Mouse (Mus musculus): Measurements from ENCODE around the gene Suds3.
A peak's percentile ranks its signal among the peaks of the same experiment; 100 is the strongest.

Gene Suds3

GRCm38 (mm10) chr5:117115836-117116366 is at the start of gene Suds3:
Gene Suds3 (minus strand): TSS chr5:117116113.
- peak; percentile 94 to 95 for DNase-seq (ENCODE audit: low spot score in 2 of 2)

DNA sequence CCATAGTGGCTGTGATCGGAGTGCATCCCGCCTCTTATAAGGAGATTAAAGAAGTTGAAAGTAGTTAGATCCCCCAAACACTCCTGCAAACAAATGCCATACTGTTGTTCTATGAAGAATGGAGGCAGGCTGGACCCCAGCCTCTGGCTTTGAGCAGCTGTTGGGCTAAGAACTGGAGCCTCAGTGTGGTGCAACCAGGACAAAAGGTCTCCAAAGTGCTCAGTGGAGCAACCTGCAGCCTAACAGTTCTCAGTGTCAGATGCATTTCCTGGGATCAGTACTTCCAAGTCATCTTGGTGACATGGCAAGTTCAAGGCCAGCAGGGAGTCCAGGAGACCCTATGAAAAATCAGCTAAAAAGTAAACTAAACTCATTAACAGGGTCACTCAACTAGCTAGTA is 49.0 kb upstream of the Suds3 start:
- no peak for DNase-seq (ENCODE audit: low spot score in 2 of 2)

DNA sequence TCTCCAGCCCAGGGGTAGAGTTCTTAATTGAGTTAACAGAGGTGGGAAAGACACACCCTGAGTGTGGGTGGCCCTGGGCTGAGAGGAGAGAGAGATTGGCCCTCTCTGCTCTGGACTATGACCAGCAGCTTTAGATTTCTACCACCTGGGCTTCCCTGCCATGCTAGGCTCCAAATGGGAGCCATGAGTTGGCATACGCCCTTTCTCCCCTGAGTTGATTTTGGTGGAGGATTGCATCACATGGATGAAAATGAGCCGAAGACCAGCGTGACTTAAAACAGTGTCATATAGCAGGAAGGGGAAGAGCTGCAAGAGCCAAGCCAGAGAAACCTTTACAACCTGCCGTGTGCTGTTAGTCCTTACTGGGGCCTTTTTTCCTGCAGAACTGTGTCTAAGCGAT is 48.6 kb upstream of the Suds3 start:
- no peak for DNase-seq (ENCODE audit: low spot score in 2 of 2)

DNA sequence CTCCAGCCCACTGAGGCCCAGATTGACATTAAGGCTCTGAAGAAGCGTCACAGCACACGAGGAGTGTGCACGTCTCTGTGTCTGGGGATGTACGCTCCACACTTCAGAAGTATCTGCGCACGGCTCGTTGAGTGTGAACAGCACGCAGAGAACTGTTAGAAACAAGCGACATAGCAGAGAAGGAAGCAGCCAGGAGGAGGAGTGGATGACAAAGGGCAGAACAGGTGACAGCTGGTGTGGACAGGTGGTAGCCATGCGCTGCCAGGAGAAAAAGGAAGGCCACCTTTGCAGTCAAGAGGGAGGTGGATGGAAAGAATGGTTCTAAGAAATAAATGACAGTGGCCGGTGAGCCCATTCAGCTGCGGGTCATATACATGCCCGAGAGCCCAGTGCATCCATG is 47.9 kb upstream of the Suds3 start:
- no peak for DNase-seq (ENCODE audit: low spot score in 2 of 2)

GRCm38 (mm10) chr5:117160499-117160898 is 44.6 kb upstream of the Suds3 start:
- no peak for DNase-seq (ENCODE audit: low spot score in 2 of 2)

GRCm38 (mm10) chr5:117159805-117160291 is 43.9 kb upstream of the Suds3 start:
- no peak for DNase-seq (ENCODE audit: low spot score in 2 of 2)

- DNase-seq (ENCODE audit: low spot score in 2 of 2), result no peak
Measured at GRCm38 (mm10) chr5:117159326-117159725, 43.4 kb upstream of the Suds3 start.

- DNase-seq (ENCODE audit: low spot score in 2 of 2), result no peak
Measured at GRCm38 (mm10) chr5:117158335-117159018, 42.6 kb upstream of the Suds3 start.

DNA sequence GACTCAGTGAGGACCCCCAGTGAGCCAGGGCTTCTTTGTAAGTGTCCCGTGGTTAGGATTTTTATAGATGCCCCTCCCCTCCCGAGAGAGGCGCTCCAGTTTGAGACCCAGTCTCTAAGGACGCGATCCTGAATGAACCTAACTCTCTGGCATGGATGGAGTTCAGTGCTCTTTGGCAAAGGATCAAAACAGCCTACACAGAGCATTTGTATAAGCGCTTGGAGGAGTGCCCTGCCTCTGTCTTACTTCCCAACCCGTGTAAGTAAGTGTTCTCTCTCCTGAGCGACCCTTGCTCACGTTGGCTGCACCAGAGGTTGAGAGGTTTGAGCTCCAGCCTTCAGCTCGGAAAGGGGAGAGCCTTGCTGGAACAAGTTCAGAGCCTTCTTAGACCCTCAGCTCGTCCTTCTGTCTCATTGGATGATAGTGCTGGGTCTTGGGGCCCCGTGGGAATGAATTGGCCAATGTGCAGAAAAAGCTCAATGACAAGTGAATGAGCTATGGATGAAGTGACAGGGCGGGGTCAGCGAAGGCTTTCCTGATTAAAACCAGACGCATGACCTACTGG is 37.7 kb upstream of the Suds3 start:
- no peak for DNase-seq (ENCODE audit: low spot score in 2 of 2)

DNA sequence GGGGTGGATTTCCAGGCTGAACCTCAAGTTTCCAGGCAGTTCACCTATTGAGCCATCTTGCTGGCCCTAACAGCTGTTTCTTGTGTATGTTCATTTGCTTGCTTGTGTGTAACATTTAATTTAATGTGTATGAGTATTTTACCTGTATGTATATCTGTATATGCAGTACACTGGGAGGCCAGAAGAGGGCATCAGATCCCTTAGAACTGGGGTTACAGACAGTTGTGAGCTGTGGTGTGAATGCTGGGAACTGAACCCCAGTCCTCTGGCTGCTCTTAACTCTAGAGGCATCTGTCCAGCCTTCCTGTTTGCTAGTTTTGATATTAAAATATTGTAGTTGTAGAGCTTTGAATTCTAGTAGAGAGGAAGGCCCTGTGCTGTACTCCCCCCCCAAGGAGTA is 37.0 kb upstream of the Suds3 start:
- no peak for DNase-seq (ENCODE audit: low spot score in 2 of 2)

DNA sequence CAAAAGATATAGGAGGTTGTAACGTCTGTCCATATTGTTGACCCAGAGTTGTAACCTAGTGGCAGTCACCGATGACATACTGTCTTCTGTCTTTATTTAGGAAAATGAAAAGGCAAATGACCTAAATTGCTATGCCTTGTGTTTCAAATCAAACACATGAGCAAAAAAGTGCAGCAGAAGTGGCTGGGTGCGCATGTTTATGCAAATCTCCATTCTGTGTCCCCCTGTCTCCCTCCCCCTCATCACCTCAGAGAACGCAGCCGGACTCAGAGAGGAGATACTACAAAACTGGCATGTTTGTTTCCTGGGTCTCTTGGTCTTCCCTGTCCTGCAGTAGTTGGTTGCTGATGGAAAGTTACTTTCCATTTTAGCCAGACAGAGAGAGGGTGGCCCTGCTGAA is 34.2 kb upstream of the Suds3 start:
- no peak for DNase-seq (ENCODE audit: low spot score in 2 of 2)

DNA sequence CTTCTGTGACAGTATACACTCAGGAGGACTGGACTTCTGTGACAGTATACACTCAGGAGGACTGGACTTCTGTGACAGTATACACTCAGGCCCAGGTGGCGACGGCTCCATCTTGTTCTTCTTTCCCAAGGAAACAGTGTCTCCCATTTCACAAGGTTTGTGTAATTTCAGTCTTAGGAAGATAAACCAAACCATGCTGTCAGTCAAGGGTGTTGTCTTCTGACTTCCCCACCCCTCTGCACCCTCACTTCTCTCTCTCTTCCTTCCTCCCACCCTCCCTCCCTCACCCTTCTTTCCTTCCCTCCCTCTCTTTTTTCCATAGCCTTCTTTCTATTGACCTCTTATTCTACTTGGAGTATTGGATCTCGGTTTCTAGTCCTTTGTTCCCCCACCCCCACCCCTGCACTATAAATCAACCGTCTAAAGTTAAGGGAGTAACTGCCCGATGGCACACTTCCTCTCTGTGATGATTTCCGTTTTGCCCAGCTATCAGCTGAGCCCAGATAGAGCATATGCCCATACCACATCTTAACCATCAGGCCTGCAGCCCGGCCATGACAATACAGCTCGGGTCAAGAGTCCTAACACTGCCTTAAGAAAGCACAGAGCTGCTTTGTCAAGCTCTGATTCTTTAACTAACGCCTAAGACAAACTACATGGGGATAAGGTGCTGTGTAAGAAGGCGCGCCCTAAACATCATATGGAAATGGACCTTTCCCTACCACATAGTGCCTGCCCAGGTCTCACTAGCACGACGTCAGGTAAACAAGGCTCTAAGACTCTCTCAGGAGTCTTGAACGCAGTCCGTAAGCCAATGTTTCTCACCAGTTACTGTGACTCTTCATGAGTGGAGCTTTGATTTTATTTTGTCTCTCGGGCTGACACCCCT is 33.4 kb upstream of the Suds3 start:
- DNase-seq (ENCODE audit: low spot score in 2 of 2), result no peak

- peak in 1 of 2 experiments; percentile 75 for DNase-seq (ENCODE audit: low spot score in 2 of 2)
Measured at GRCm38 (mm10) chr5:117147187-117148095, 31.5 kb upstream of the Suds3 start.

- DNase-seq (ENCODE audit: low spot score in 2 of 2), result no peak
Measured at GRCm38 (mm10) chr5:117146165-117146564, 30.3 kb upstream of the Suds3 start.

- no peak for DNase-seq (ENCODE audit: low spot score in 2 of 2)
Measured at GRCm38 (mm10) chr5:117143721-117144135, 27.8 kb upstream of the Suds3 start.

DNA sequence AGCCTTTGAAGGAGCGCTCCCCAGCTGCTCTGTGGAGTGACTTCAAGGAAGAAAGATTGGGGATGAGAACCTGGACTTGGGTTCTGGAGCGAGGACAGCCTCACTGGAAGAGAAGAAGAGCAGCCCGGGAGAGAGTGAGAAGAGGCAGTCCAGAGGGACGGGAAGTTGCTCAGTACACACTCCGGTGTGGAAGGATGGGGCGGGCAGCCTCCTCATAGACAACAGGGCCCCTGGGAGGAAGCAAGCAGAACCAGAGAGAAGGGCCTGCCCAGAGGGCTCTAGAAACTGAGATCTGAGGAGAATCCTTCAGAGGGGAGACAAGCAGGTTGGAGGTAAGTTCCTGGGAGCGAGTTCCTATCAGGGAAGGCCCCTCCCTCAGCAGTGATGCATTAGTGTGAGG is 24.5 kb upstream of the Suds3 start:
- no peak for DNase-seq (ENCODE audit: low spot score in 2 of 2)

DNA sequence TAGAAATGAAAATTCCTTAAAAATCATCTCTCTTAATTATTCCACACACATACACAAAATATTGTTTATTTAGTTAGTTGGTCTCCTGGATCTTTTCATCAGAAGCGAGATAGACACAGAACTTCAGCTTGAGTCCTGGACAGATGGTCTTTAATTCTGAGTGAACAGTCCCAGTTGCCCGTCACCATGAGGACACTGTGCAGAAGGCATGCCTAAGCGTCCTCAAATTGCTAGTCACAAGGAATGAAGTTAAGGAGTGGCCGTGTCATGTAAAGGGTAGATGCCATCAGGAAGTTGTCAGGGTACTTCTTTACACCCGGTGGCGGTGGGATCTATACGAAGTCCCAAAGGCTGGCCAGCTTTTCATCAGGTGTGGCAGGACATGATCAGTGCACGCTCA is 23.9 kb upstream of the Suds3 start:
- no peak for DNase-seq (ENCODE audit: low spot score in 2 of 2)

DNA sequence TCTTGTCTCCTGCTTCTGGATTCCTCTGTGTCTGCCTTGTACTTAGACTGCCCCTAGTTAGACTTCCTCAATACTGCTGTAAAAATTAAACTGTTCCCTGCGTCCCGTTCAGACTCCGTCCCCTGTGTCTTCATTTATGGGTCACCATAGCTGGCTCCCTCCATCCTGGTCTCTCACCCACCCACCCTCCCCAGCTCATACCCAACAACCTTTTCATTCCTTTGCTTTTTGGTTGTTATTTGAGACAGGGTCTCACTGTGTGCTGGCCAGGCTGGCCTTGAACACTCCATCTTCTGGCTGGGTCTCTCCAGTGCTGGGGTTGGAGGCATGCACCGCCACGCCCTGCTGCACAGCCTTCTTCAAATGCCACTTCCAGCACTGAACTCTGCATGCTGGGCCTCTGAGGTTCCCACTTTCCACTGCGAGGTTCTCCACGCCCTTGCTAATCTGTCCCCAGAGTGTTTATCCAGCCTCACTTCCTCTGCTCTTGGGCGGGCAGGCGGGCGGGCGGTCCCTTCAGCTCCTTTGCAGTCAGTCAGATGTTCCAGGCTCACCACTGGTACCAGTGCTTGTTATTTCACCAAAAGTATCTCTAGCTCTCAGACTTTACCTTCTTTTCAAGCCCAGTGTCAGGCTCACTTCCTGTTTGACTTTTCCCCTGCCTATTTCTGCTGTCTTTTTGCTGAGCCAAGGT is 22.5 kb upstream of the Suds3 start:
- DNase-seq (ENCODE audit: low spot score in 2 of 2), result no peak

DNA sequence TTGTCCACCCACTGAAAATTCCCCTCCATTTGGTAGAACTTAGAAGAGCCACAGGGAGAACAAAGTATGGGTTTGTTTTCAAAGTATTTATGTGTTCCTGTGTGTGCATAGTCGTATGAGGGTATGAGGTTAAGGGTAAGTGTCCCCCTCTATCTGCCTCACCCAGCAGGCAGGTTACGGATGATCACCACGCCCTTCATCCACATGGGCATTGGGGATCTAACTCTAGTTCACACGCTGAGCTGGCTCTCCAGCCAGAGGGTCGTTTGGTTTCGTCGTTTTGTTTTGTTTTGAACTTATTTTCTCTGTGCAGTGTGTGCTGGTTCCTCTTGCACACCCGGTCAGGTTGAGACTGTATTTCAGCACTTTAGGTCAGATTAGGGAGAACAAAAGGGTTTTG is 21.7 kb upstream of the Suds3 start:
- no peak for DNase-seq (ENCODE audit: low spot score in 2 of 2)

DNA sequence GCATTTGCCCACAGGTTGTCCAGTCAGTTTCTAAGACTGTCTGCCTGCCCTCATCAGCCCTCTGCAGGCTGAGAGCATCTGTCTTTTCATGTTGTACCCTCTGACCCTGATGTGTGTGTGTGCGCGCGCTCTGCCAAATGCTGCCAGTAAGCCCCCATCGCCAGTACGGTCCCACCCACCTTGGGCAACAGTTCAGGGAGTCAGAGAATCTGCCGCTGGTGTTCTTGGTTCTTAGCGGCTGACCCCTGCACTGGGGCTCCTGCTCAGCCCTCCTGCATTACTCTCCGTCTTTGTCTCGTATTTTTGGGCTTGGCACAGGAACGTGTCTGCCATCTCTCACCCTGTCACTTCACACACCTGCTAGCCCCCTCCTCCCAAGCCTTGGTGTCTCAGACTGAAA is 21.1 kb upstream of the Suds3 start:
- DNase-seq (ENCODE audit: low spot score in 2 of 2), result no peak

GRCm38 (mm10) chr5:117136570-117136969 is 20.7 kb upstream of the Suds3 start:
- no peak for DNase-seq (ENCODE audit: low spot score in 2 of 2)

Data from right cerebral cortex, postnatal 36 days (tissue).